Mouse (Mus musculus) hindbrain, embryonic 15.5 days (tissue): ENCODE measurements around the gene Ceacam16. TPM values are rescaled to one million over a fixed set of nuclear protein-coding genes. Genes with fewer than 3 reads are reported as not detected.

ENCODE experiments used
- ATAC-seq: fragments of 200-750 bp; cut with Nextera tagmentation; 2 replicates; pipeline ENCODE4 v1.8.0; 2017; ENCODE audit warnings: low read depth, moderate number of reproducible peaks, moderate TSS enrichment; ENCODE audit not compliant: low FRiP score
- H3K27ac ChIP-seq: fragments of 300-500 bp; sonication (generic); replicated peaks from 2 replicates; pipeline ENCODE4 v1.5.1; 2015; ENCODE audit warnings: mild to moderate bottlenecking, inconsistent platforms
- H3K27me3 ChIP-seq: fragments of 300-500 bp; sonication (generic); 2 replicates; pipeline ENCODE4 v1.6.1; 2015; ENCODE audit warnings: control low read depth, inconsistent platforms
- H3K36me3 ChIP-seq: fragments of 300-500 bp; sonication (generic); 2 replicates; pipeline ENCODE4 v1.6.1; 2015; ENCODE audit warnings: control low read depth, inconsistent platforms
- H3K4me1 ChIP-seq: fragments of 300-500 bp; sonication (generic); replicated peaks from 2 replicates; pipeline ENCODE4 v1.6.1; 2015; ENCODE audit warnings: control low read depth, inconsistent platforms
- H3K4me2 ChIP-seq: fragments of 300-500 bp; sonication (generic); 2 replicates; pipeline ENCODE4 v1.6.1; 2015; ENCODE audit warnings: moderate library complexity, mild to moderate bottlenecking, inconsistent platforms
- H3K4me3 ChIP-seq: fragments of 300-500 bp; sonication (generic); 2 replicates; pipeline ENCODE4 v1.5.1; 2015; ENCODE audit warnings: mild to moderate bottlenecking, inconsistent platforms
- H3K9ac ChIP-seq: fragments of 300-500 bp; sonication (generic); 2 replicates; pipeline ENCODE4 v1.6.1; 2015; ENCODE audit warnings: inconsistent platforms
- H3K9me3 ChIP-seq: fragments of 300-500 bp; sonication (generic); 2 replicates; pipeline ENCODE4 v1.6.1; 2016; ENCODE audit warnings: control low read depth, inconsistent platforms
- whole genome bisulfite sequencing: fragments of 180-500 bp; shearing (Covaris S2); methylation state at CpG from one replicate; pipeline ENCODE4 v1.1.7; 2015; 5-methylcytosine and 5-hydroxymethylcytosine counted together
- polyA plus RNA-seq: library from polyadenylated mRNA; unstranded; fragments of >200 nt; fragmentation: Nextera tagmentation; extraction: Ambion mirVana; gene quantifications from 2 replicates; pipeline ENCODE4 v1.2.1, GENCODE M21; 2015

Gene Ceacam16
- polyA plus RNA-seq, 1 experiment from 2014 or later: 2.0 TPM

- Histone ChIP-seq H3K4me2 (peak overlapping the region; percentile 49), H3K36me3 (no peaks in the 10 kb centered on the region), H3K4me1 (peaks cover 7% of the 10 kb centered on the region; the same call in 1 of the 2 replicates), H3K27me3 (peaks cover 49% of the 10 kb centered on the region), H3K4me3 (peak overlapping the region; percentile 28), H3K9ac (no peak overlapping the region), H3K9me3 (no peaks in the 10 kb centered on the region), H3K27ac (no peak overlapping the region)
- 12% methylated on average over 10 of the region's 20 CpGs for WGBS
- ATAC-seq: no peak
These were observed 38.9 kb downstream of the Ceacam16 start for GRCm38 (mm10) chr7:19822193-19822592.

- Histone ChIP-seq H3K27me3 (peaks cover 54% of the 10 kb centered on the region), H3K9me3 (no peaks in the 10 kb centered on the region), H3K4me2 (no peak overlapping the region), H3K4me3 (no peak overlapping the region), H3K36me3 (no peaks in the 10 kb centered on the region), H3K9ac (no peak overlapping the region), H3K4me1 (peaks cover 12% of the 10 kb centered on the region), H3K27ac (no peak overlapping the region)
- ATAC-seq: no peak
- WGBS: 58% methylated on average over 7 of the region's 7 CpGs
These were observed 39.5 kb downstream of the Ceacam16 start for GRCm38 (mm10) chr7:19821633-19822032.

- Histone ChIP-seq H3K9me3 (no peaks in the 10 kb centered on the region), H3K9ac (no peak overlapping the region), H3K27me3 (peaks cover 55% of the 10 kb centered on the region), H3K27ac (no peak overlapping the region), H3K4me1 (peaks cover 24% of the 10 kb centered on the region), H3K4me3 (no peak overlapping the region), H3K36me3 (no peaks in the 10 kb centered on the region), H3K4me2 (no peak overlapping the region)
- no peak for ATAC-seq
- 68% methylated on average over 3 of the region's 3 CpGs for WGBS
These were observed 40.6 kb downstream of the Ceacam16 start for GRCm38 (mm10) chr7:19820347-19821048.

- Histone ChIP-seq H3K4me1 (peaks cover 24% of the 10 kb centered on the region), H3K9me3 (no peaks in the 10 kb centered on the region), H3K27ac (no peak overlapping the region), H3K36me3 (no peaks in the 10 kb centered on the region), H3K4me2 (no peak overlapping the region), H3K27me3 (peaks cover 43% of the 10 kb centered on the region), H3K9ac (no peak overlapping the region), H3K4me3 (no peak overlapping the region)
- no peak for ATAC-seq
- WGBS: 88% methylated on average over 7 of the region's 7 CpGs
These were observed 42.2 kb downstream of the Ceacam16 start for GRCm38 (mm10) chr7:19818875-19819274.

GRCm38 (mm10) chr7:19818440-19818839 lies 42.7 kb downstream of the Ceacam16 start:
- H3K27ac ChIP-seq: no peak overlapping the region
- ATAC-seq: no peak
- H3K27me3 ChIP-seq: peaks cover 41% of the 10 kb centered on the region
- H3K4me3 ChIP-seq: no peak overlapping the region
- H3K9ac ChIP-seq: no peak overlapping the region
- no peaks in the 10 kb centered on the region for H3K9me3 ChIP-seq
- no peak overlapping the region for H3K4me2 ChIP-seq
- H3K36me3 ChIP-seq: no peaks in the 10 kb centered on the region
- 86% methylated on average over 5 of the region's 5 CpGs for WGBS
- peaks cover 24% of the 10 kb centered on the region for H3K4me1 ChIP-seq

GRCm38 (mm10) chr7:19817382-19818105 lies 43.6 kb downstream of the Ceacam16 start:
- no peak overlapping the region for H3K9ac ChIP-seq

GRCm38 (mm10) chr7:19816224-19816771 lies 44.8 kb downstream of the Ceacam16 start:
- peak overlapping the region; percentile 76 for H3K4me2 ChIP-seq
- ATAC-seq: peak; percentile 31

More at GRCm38 (mm10) chr7:19817382-19818105, 43.6 kb downstream of the Ceacam16 start:
- peaks cover 22% of the 10 kb centered on the region for H3K4me1 ChIP-seq
- 7% methylated on average over 15 of the region's 15 CpGs for WGBS
- H3K4me3 ChIP-seq: no peak overlapping the region
- ATAC-seq: 0 out of 2 replicates have a peak, but pooled peaks have one; percentile 23
- peak overlapping the region; percentile 76 for H3K4me2 ChIP-seq
- no peaks in the 10 kb centered on the region for H3K36me3 ChIP-seq
- no peak overlapping the region for H3K27ac ChIP-seq
- no peaks in the 10 kb centered on the region for H3K9me3 ChIP-seq
- peaks cover 42% of the 10 kb centered on the region for H3K27me3 ChIP-seq

GRCm38 (mm10) chr7:19815296-19816223 lies 45.5 kb downstream of the Ceacam16 start:
- WGBS: 24% methylated on average over 17 of the region's 17 CpGs
- ATAC-seq: peak; percentile 46
- H3K27me3 ChIP-seq: peaks cover 48% of the 10 kb centered on the region

More at GRCm38 (mm10) chr7:19816224-19816771, 44.8 kb downstream of the Ceacam16 start:
- Histone ChIP-seq H3K4me3 (peak overlapping the region; percentile 40), H3K4me1 (peaks cover 21% of the 10 kb centered on the region), H3K9me3 (no peaks in the 10 kb centered on the region), H3K36me3 (no peaks in the 10 kb centered on the region), H3K9ac (peak overlapping the region; percentile 31), H3K27ac (no peak overlapping the region), H3K27me3 (peaks cover 45% of the 10 kb centered on the region)
- under 1% methylated on average over 27 of the region's 28 CpGs for WGBS

GRCm38 (mm10) chr7:19813579-19814122 lies 47.4 kb downstream of the Ceacam16 start:
- Histone ChIP-seq H3K4me3 (no peak overlapping the region), H3K27me3 (peaks cover 62% of the 10 kb centered on the region), H3K4me2 (no peak overlapping the region), H3K9ac (no peak overlapping the region), H3K36me3 (no peaks in the 10 kb centered on the region), H3K4me1 (peaks cover 37% of the 10 kb centered on the region), H3K27ac (no peak overlapping the region), H3K9me3 (no peaks in the 10 kb centered on the region)
- ATAC-seq: no peak
- WGBS: 85% methylated on average over 6 of the region's 6 CpGs

More at GRCm38 (mm10) chr7:19815296-19816223, 45.5 kb downstream of the Ceacam16 start:
- Histone ChIP-seq H3K27ac (no peak overlapping the region), H3K9ac (peak overlapping the region; percentile 31), H3K9me3 (no peaks in the 10 kb centered on the region), H3K4me2 (peak overlapping the region; percentile 76), H3K36me3 (no peaks in the 10 kb centered on the region), H3K4me1 (peaks cover 26% of the 10 kb centered on the region), H3K4me3 (peak overlapping the region; percentile 40)

- no peak for ATAC-seq
- Histone ChIP-seq H3K4me1 (peaks cover 37% of the 10 kb centered on the region), H3K27me3 (peaks cover 67% of the 10 kb centered on the region), H3K9me3 (no peaks in the 10 kb centered on the region), H3K9ac (no peak overlapping the region), H3K4me2 (no peak overlapping the region), H3K36me3 (no peaks in the 10 kb centered on the region), H3K4me3 (no peak overlapping the region), H3K27ac (no peak overlapping the region)
- WGBS: 88% methylated on average over 4 of the region's 4 CpGs
These were observed 47.9 kb downstream of the Ceacam16 start for GRCm38 (mm10) chr7:19813161-19813560.

GRCm38 (mm10) chr7:19811114-19811513 lies 50.0 kb downstream of the Ceacam16 start:
- no peak overlapping the region for H3K27ac ChIP-seq
- WGBS: 3% methylated on average over 22 of the region's 22 CpGs
- H3K36me3 ChIP-seq: no peaks in the 10 kb centered on the region
- H3K9ac ChIP-seq: no peak overlapping the region
- H3K9me3 ChIP-seq: no peaks in the 10 kb centered on the region
- peak; percentile 49 for ATAC-seq
- peak overlapping the region; percentile 29 for H3K4me3 ChIP-seq
- peaks cover 23% of the 10 kb centered on the region for H3K4me1 ChIP-seq
- H3K27me3 ChIP-seq: peaks cover 55% of the 10 kb centered on the region
- H3K4me2 ChIP-seq: peak overlapping the region; percentile 59
